Mouse (Mus musculus) 416B (cell line): Measurements from ENCODE around the gene Pitpnc1.

Experiments used
- DNase-seq: peaks from one replicate; pipeline ENCODE4 v3.0.0; 2011; ENCODE audit warnings: low read depth

Gene Pitpnc1

DNA sequence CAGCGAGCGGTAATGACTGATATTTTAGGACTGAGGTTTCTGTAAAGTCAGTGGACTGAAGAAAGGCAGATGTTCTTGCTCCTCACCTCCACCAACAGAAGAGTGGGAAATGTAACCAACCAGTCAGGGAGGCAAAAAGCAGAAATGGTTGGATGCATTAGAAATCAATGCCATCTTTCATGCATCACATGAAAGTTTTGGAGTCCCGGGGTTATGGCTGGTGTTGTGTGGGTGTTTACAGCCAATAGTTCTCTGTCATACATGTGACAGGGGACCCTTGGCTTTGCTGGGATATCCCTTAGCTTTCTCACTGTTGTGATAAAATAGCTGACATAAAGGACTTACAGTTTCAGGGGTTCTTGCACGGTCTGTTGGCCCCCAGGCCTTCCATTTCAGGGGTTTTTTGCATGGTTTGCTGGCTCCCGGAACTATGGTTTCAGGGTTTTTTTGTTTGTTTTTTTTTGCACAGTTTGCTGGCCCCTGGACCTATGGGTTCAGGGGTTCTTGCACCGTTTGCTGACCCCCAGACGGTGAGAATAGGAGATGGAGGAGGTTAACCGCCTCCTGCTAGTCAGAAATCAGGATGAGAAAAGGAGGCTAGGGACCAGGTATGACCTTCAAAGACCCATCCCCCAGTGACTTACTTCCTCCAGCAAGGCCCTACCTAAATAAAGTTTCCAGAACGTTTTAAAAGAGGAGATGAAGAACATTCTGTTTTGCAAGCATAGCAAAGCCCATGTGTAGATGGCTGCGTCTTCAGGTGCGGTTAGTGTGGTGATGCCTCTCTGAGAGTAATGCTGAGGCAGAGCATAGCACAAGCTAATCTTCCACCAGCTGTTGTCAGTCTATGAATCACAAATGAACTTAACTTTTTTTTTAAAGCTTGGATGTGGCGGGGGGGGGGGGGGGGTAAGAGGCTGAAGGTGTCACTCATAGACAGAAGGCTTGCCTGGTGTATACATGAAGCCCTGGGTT lies 27.1 kb downstream of the Pitpnc1 start:
- no peak for DNase-seq

DNA sequence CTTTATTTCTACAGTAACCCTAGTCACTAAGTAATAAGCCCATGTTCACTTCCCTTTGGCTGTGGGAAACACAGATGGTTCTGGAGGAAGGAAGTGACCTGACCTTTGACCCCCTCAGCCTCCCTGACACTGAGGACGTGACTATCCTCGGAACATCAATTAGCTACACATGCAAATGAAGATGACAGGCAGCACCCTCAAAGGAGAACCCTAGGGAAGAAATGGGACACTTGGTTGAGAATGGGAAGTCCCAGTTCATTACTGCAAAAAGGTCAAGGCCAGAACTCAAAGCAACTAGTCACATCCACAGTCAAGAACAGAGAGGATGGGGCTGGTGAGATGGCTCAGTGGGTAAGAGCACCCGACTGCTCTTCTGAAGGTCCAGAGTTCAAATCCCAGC lies 29.4 kb downstream of the Pitpnc1 start:
- DNase-seq, result peak; percentile 55

DNA sequence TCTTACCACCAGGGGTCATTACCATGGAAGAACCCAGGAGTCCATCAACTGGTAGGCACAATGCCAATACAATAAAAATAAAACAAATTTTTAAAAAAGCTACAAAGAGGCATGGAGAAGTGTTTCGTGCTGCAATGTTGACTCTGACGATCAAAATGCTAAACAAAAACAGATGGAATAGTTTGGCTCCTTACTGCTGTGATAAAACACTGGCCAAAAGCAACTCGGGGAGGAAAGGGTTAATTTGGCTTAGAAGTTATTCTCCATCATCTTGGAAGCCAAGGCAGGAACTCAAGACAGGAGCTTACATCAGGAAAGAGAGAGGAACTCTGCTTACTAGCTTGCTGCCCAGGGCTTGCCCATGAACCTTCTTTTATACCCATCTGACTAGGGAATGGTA lies 32.4 kb downstream of the Pitpnc1 start:
- no peak for DNase-seq

DNA sequence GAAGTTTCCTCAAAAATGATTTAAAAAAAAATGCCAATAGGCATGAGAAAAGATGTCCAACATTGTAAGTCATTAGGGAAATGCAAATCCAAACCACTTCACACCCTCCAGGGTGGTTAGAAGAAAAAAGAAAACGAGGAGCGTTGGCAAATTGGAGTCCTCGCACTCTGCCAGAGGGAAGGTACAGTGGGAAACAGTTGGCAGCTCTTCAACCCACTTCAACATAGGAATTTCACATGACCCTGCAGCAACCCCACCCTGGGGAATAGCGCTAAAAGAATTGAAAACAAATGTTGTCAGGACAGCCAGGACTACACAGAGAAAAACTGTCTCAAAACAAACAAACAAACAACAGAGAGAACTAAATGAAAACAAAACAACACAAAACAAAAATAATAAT lies 32.8 kb downstream of the Pitpnc1 start:
- no peak for DNase-seq

DNA sequence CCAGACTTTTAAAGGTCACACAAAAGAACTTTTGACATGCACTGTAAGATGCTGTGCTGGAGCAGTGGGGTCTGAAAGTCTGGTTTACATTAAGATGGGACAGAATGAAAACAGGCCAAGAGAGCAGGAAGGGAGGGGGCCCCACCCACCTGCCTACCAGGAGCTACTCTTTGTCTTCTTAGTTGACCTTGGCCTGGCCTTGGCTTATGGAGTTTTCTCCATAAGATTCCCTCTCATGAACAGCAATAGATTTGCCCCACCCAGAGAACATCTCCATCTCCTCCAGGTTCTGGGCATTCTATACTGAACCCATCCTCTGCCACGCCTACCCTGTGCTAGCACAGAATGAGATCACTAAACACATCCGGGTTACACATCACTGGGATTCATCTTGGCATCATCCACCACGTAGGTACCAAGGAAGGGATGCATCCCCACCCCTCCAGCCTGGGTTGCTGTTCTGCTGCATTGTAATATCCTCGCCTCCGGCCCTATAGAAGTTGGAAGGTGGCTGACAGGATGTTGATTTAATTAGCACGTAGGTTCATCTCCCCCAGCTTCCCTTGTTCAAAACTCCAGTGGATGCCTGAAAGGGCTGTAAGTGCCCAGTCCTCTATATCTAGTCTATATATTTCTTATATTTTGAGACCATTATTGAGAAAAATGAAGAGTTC lies 34.6 kb downstream of the Pitpnc1 start:
- DNase-seq, result no peak

DNA sequence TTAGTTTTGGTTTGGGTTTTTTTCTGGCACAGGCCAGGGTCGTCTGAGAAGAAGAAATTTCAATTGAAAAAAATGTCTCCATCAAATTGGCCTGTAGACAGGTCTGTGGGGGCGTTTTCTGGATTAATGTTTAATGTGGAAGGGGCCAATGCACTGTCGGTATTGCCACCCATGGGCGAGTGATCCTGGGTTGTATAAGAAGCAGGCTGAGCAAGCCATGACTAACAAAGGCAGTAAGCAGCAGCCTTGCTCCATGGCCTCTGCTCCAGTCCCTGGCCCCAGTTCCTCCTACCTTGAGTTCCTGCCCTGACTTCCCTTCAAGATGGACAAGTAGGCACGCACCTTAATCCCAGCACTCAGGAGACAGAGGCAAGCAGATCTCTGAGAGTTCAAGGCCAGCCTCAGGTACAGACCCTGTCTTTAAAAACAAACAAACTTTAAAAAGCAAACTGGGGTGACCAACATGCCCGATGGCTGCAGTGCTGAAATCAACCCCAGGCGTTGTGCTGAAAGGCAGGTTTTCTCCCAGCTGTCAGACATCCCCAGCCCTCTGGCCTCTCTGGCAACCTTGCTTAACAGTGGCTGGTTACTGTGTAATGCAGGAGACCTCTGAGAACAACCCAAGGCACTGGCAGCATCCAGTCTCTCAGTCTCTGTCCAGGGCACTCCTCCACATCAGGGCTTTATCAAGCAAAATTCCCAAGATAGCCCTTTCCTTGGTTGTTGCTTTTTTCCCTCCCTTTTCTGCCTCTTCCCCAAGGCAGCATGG lies 39.1 kb downstream of the Pitpnc1 start:
- no peak for DNase-seq

- DNase-seq, result peak; percentile 97
Measured at GRCm38 (mm10) chr11:107428011-107428410, 42.5 kb downstream of the Pitpnc1 start.

DNA sequence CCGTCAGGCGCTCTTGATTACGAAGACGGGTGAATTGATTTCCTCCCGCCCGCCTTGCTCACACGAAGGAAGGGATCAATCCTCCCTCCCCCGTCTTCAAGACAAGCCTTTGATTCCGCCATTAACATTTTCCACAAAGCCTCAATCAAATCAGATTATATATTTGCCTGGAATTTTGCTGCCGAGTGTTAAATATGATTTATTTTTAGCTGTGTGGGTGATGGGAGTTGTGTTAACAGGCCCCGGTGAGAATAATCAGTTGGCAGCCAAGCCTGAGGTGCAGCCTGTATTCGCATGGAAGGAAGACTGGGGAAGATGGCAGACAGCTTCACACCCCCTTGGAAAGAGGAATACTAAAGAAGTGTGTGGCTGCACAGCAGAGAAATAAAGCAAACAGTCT lies 46.3 kb downstream of the Pitpnc1 start:
- DNase-seq, result no peak

DNA sequence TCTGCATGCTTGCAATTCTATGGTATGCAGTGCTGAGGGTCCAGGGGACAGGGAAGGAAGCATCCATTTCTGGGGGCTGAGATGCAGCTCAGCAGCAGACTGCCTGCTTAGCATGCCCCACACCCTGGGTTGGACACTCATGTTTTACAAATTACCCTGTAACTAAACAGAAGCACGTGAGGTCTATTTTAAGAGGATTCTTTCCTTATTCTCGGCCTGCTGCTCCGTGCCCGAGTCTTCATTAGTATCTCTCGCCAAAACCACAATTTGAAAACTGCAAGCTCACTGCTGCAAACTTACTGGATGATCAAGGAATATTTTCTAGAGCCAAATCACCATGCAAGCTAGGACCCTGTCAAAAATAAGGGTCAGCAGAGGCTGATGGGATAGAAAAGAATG lies 48.1 kb downstream of the Pitpnc1 start:
- DNase-seq, result peak; percentile 52

GRCm38 (mm10) chr11:107421751-107422355 lies 48.6 kb downstream of the Pitpnc1 start:
- DNase-seq, result peak; percentile 75

- no peak for DNase-seq
Measured at GRCm38 (mm10) chr11:107419925-107420324, 50.6 kb downstream of the Pitpnc1 start.

GRCm38 (mm10) chr11:107417041-107417583 lies 53.4 kb downstream of the Pitpnc1 start:
- DNase-seq, result peak; percentile 99

- peak; percentile 76 for DNase-seq
Measured at GRCm38 (mm10) chr11:107416561-107416926, 54.0 kb downstream of the Pitpnc1 start.

- DNase-seq, result peak; percentile 95
Measured at GRCm38 (mm10) chr11:107415901-107416560, 54.5 kb downstream of the Pitpnc1 start.

DNA sequence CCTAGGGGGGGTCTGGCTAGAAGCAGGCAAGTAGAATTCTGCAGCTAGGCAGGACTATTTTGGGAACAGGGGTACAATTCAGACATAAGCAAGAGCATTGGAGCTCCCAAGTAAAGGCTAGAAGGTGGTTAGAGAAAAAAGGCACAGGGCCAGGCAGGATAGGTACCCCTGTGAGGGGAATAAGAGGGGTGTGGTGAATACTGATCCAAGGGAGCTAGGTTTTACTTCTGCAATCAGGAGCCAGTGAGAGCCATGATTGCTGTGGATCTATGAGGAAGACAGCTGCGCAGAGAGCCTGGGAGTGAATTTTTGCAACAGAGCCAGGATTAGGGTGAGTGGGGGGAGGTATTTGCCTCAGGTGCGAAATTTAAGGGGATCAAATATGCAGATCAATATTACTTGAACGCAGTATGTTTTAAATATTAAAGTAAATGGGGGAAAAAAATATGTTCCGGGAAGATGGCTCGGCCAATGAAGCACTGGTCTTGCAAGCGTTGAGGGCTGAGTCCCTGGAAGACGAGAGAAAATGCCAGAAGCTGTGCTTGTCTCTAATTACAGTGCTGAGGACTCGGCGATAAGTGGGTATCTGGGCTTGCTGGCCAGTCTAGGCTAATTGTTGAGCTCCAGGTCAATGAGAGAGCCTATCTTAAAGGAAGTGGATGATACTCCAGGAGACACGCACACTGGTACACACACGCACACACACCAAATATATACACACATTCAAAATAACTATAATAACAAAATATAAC lies 55.3 kb downstream of the Pitpnc1 start:
- DNase-seq, result no peak

GRCm38 (mm10) chr11:107413251-107413655 lies 57.2 kb downstream of the Pitpnc1 start:
- DNase-seq, result no peak

- no peak for DNase-seq
Measured at GRCm38 (mm10) chr11:107412128-107412527, 58.4 kb downstream of the Pitpnc1 start.

- no peak for DNase-seq
Measured at GRCm38 (mm10) chr11:107411576-107411975, 58.9 kb downstream of the Pitpnc1 start.

DNA sequence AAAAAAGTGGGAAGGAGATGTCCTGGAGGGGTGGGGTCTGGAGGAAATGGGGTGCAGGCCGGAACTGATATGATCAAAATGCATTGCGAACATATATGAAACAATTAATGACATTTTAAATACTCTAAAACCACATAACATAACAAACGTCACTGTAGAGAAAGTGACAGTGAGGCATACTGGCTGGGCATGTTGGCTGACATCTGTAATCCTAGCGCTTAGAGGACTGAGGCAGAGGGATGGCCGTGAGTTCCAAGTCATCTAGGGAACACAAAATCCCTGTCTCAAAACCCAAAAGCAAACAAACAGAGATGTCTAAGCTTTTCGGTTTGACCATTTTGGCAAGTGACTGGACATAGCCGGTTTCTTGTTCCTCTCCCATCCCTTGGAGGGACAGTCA lies 59.7 kb downstream of the Pitpnc1 start:
- no peak for DNase-seq

- peak; percentile 43 for DNase-seq
Measured at GRCm38 (mm10) chr11:107410090-107410732, 60.3 kb downstream of the Pitpnc1 start.
